Mouse (Mus musculus) left cerebral cortex, adult 18-20 months (tissue): ENCODE results near the gene Fxyd6. TPM values are rescaled to one million over a fixed set of nuclear protein-coding genes. Genes with fewer than 3 reads are reported as not detected.

Experiments
- DNase-seq, 2 experiments: peaks; one replicate each; pipeline ENCODE4 v3.0.0; 2021 to 2022; ENCODE audit warnings: low spot score in 2 of 2, mixed read lengths in 1 of 2
- total RNA-seq, 2 experiments: library from RNA; stranded (reverse); gene quantifications; 2 replicates each; pipeline ENCODE4 v1.2.3; 2021

Gene Fxyd6
- total RNA-seq, 2 experiments from 2014 or later, result 96.2 to 132 TPM

DNA sequence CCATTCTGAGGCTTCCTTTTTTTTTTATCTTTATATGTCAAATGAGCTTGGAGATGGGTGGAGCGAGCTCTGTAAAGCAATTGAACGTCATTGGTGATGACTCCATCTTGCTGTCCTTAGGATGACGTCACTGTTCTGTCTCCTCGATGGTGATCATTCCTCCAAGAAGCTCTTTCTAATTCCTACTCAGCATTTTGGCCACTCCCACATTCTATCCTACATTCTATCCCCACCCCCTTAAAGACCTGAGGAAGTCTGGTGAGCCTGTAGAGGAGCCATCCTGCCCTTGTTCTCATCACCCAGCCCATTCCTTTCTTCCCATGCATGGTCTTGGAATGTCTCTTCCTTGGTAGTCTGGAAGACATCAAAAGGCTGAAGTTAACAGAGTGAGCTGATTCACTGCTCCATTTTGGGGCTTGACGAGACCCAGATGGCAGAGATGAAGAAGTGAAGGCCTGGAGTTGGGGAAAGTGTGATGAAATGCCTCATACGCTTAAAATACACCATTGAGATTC lies 5.1 kb downstream of the Fxyd6 start:
- no peak for DNase-seq

DNA sequence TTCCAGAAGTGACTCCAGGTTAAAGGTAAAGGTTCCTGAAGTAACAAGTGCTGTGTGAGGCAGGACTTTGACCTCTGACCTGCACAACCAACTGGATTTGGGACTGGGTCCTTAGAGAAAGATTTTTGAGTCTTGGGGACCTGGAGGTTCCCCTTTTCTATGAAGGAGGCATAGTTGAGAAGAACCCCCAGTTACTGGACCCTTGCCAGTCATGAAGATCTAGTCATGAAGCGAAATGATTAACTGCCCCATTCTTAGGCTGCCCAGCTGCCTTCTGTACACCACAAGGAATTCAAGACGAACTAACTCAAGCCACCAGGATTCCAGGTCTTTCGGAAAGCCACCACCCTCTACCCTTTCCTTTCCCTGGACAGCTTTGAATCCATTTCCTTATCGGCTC lies 6.4 kb downstream of the Fxyd6 start:
- no peak for DNase-seq

- no peak for DNase-seq
These were observed 6.9 kb downstream of the Fxyd6 start for GRCm38 (mm10) chr9:45376883-45377282.

DNA sequence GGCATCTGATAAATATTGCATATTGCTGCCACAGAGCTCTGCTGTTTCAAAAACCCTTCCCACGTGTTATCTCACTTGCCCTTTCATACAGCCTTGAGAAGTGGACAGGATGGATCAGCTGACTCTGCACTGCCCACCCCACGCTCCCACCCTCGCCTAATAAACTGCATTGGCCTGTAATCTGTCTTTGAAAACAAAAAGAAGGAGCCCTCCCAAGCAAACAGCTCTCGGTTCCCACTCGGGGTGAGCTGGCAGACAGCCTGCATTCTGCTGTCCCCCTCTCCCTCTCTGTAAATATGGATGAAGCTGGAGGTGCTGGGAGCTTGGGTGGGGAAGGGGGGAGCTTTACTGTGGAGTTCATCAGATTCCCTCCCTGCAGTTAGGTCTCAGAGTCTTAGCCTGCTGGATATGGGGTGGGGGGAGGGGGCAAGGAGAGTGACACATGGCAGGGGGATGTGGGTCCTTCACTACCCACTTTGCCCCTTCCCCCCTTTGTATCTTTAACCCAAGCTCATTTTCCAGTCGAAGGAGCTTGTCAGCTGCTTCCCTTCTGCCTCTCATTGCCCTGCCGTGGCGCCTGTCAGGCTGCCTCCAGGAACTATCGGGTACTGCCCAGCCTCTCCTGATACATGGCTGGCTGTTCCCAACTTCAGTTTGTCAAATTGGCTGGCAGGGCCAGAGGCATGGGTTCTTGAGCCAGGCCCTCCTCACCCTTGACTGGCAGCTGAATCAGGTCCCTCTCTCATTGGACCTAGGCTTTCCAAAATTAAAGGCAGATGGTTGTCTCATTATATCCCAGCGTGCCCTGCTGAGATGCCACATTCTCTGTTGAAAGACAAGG lies 10.6 kb downstream of the Fxyd6 start:
- DNase-seq, result no peak

DNA sequence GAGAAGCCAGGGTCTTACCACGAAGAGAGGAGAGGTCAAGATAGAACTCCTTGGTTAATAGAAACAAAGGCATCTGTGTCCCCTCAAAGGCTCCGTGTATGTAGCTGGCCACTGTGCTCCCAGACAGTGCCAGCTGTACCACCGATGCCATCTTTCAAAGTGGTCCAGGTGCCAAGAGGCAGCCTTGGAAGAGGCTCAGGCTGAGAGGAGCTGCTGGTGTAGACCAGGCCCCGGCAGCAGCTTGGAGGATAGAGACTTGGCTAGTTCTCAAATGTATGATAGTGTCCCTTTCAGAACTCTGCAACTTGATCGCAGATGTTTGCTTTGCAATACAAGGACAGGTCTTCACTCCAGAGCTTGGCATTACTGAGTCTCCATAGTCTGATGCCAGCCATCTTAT lies 12.4 kb downstream of the Fxyd6 start:
- no peak for DNase-seq

DNA sequence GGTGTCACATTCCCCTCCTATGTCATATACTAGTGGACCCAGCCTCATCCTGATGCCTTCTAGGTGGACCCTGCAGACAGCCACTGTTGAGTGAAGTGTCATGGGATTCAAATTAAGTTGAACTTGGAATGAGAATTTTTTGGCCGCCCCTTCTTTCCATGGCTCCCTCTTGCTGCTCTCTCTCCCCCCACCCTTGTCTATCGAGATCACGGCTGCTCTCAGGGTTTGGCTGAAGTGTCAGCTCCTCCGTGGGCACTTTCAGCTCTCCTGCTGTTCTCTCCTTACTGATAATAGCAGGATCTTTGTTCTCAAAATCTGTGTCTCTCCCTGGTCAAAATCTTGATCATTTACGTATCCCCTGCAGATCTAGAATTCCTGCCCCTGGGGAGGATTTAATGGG lies 12.8 kb downstream of the Fxyd6 start:
- no peak for DNase-seq

GRCm38 (mm10) chr9:45383883-45384282 lies 13.9 kb downstream of the Fxyd6 start:
- no peak for DNase-seq

DNA sequence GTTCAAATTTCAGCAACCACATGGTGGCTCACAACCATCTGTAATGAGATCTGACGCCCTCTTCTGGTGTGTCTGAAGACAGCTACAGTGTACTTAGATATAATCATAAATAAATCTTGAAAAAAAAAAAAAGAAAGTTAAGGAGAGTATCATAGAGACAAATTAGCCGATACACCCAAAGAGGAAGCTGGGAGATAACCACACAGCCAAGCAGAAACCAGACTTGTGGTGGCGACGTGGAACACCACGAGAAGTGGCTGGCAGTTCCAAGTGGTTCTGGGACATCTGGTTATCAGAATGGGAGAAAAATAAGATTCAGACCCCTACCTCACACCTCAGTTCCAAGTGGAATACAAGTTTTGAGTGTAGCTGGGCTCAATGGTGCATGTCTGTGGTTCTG lies 16.7 kb downstream of the Fxyd6 start:
- DNase-seq, result no peak

- DNase-seq, result peak; percentile 89 to 90
These were observed 18.5 kb downstream of the Fxyd6 start for GRCm38 (mm10) chr9:45388385-45388994.

DNA sequence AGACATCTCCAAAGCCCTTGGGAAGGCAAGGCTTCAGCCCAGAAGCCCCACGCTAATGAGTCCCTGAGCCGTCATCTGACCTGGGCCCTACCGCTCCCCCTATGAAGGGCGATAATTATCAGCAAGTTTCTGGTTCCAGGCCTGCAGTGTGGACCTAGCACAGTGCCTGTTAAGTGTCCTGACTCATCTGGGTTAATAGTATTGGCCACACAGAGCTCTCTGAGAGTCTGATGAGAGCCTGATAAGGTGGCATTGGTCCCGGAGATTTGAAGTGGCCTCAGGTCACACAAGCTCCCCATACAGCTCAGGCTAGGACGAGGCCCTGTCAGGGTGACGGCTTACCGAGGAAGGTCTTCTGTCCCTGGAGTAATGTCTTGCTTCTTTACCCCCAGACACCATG lies 19.6 kb downstream of the Fxyd6 start:
- no peak for DNase-seq

DNA sequence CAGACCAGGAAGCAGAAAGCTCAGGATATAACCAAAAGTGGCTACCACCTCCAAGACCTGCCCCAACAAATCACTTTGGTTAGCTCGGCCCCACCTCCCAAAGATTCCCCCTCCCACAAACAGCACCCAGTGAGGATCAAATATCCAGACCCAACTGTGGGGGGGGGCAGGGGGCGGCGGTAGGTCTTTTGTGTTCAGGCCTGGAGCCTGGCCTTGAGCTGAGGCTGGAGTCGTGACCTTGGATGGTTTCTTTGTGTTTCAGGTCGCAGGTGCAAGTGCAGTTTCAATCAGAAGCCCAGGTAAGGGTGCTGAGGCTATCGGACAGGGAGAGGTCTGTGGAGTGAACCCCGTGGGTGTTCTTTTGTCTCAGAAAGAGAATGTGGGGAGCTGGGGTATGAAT lies 21.3 kb downstream of the Fxyd6 start:
- DNase-seq, result no peak

DNA sequence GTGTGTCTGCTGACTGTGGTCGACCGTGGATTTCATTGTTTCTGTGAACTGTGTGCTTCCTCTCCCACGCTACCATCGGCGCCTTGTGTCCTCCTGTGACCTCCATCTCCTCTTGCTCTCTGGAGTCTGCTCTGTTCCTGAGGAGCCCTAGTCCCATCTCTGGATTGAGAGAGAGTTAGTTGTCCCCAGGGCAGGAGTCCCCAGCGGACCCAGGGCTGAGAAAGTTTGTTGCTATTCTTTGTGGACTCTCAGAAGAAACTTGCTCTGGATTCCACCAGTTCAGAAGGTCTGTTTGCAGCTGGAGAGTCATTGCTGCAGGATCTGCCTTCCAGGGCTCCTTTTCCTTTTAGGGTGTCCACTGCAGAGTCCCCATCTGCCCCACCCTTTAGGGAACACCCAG lies 25.2 kb downstream of the Fxyd6 start:
- no peak for DNase-seq

- no peak for DNase-seq
These were observed 25.8 kb downstream of the Fxyd6 start for GRCm38 (mm10) chr9:45395796-45396195.

DNA sequence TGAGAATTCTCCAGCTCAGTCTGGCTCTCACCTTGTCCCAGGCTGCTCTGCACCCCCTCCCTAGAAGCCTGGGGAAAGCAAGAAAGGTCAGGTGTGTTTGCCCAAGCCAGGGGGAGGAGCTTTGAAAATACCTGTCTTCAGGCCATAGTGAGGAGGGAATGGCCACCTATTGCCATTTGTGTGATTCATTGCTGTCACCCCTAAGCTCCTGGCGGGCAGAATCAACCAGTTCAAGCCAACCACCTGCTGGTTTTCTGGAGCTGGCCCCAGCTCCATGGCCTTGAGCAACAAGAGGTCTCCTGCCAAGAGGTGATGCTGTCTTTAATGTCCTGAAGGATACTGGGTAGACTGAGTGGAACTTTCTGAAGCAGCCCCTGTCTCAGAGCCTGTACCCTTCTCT lies 28.4 kb downstream of the Fxyd6 start:
- no peak for DNase-seq

GRCm38 (mm10) chr9:45399434-45399833 lies 29.4 kb downstream of the Fxyd6 start, which contains the start of gene Fxyd2:
Fxyd2 (plus strand) TSS chr9:45399669.
- DNase-seq, result no peak

DNA sequence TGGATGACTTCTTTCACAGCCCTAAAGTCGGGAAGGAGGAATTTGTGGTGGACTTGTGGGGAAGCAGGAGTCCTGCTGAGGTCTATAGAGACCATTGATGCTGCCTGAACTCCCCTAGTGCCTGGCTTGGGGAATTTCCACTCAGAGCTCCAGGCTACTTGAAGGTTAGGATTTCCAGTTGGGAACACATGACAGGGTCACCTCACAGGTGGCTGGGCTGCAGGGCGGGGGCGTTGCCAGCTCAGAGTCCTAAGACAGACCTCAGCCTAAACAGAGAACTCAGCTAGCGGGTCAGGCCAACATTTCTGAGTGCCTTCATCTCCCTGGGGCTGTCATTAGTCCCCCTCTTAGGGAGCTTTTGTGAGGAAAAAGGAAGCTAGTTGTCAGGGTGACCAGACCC lies 31.9 kb downstream of the Fxyd6 start:
- no peak for DNase-seq

DNA sequence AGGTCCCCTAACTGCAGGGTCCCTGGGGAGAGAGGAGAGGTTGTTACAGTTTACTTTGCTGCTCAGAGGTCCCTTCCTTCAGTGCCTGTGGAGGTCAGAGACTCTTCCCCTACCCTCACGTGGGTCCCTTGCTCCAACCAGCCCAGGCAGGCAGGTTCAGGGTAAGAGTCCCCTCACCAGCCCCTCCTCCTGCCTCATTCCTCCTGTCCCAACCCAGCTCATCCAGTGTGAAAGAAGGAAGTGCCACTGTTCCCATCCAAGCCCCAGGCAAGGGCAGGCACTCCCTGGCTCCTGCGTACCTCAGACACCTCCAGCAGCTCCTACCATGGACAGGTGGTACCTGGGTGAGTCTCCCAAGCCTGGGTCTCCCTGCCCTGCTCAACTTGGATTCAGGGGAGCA lies 33.0 kb downstream of the Fxyd6 start:
- no peak for DNase-seq

DNA sequence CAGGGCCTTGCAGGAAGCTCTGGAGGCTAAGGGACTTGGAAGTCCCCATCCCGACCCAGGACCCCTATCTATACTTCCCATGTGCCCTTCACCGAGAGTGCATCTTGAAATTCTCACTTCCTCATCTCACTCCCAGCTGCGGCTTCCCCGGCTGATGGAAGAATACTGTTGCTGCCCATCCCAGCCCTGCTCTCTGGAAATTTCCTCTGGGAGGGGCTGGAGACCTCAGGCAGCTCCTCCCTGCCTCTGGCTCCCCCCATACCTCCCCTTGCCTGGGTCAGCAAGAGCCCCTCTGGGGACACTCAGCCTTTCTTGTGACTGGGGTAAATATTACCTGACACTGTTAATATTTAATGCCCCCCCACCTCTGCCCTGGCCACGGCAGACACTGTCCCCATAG lies 35.7 kb downstream of the Fxyd6 start:
- no peak for DNase-seq

GRCm38 (mm10) chr9:45406808-45407207 lies 36.8 kb downstream of the Fxyd6 start:
- DNase-seq, result no peak

- peak; percentile 89 for DNase-seq
These were observed 38.0 kb downstream of the Fxyd6 start for GRCm38 (mm10) chr9:45407706-45408675.

- no peak for DNase-seq
These were observed 40.2 kb downstream of the Fxyd6 start for GRCm38 (mm10) chr9:45410193-45410592.
